Mouse (Mus musculus) heart, embryonic 12.5 days (tissue): ENCODE data around the gene Slc25a18. TPM values are rescaled to one million over a fixed set of nuclear protein-coding genes. Genes with fewer than 3 reads are reported as not detected.
A peak's percentile ranks its signal among the peaks of the same experiment; 100 is the strongest.
"Not testable (repeated sequence)": the region's sequence is repeated elsewhere in the genome, so short reads cannot be mapped to it uniquely, and the experiment has no call there.

Experiments used
- ATAC-seq: fragments of 200-750 bp; cut with Nextera tagmentation; 2 replicates; pipeline ENCODE4 v1.8.0; 2017; ENCODE audit warnings: moderate TSS enrichment, moderate library complexity; ENCODE audit not compliant: insufficient number of reproducible peaks, low FRiP score
- H3K27ac ChIP-seq: fragments of 300-500 bp; sonication (generic); 2 replicates; pipeline ENCODE4 v1.5.1; 2016; ENCODE audit warnings: mild to moderate bottlenecking, moderate library complexity; ENCODE audit not compliant: poor library complexity, severe bottlenecking
- H3K27me3 ChIP-seq: fragments of 300-500 bp; sonication (generic); replicated peaks from 2 replicates; pipeline ENCODE4 v1.6.1; 2016; ENCODE audit warnings: mild to moderate bottlenecking, moderate library complexity
- H3K36me3 ChIP-seq: fragments of 300-500 bp; sonication (generic); 2 replicates; pipeline ENCODE4 v1.6.1; 2016; ENCODE audit warnings: mild to moderate bottlenecking, moderate library complexity
- H3K4me1 ChIP-seq: fragments of 300-500 bp; sonication (generic); replicated peaks from 2 replicates; pipeline ENCODE4 v1.6.1; 2016; ENCODE audit warnings: mild to moderate bottlenecking
- H3K4me2 ChIP-seq: fragments of 300-500 bp; sonication (generic); 2 replicates; pipeline ENCODE4 v1.6.1; 2016; ENCODE audit warnings: mild to moderate bottlenecking, moderate library complexity
- H3K4me3 ChIP-seq: fragments of 300-500 bp; sonication (generic); 2 replicates; pipeline ENCODE4 v1.5.1; 2016; ENCODE audit warnings: mild to moderate bottlenecking
- H3K9ac ChIP-seq: fragments of 300-500 bp; sonication (generic); 2 replicates; pipeline ENCODE4 v1.6.1; 2016; ENCODE audit warnings: mild to moderate bottlenecking, moderate library complexity
- H3K9me3 ChIP-seq: fragments of 300-500 bp; sonication (generic); replicated peaks from 2 replicates; pipeline ENCODE4 v1.6.1; 2016; ENCODE audit warnings: mild to moderate bottlenecking, moderate library complexity
- WGBS: fragments of 180-500 bp; shearing (Covaris S2); methylation state at CpG from one replicate; pipeline ENCODE4 v1.1.7; 2016; 5-methylcytosine and 5-hydroxymethylcytosine counted together
- polyA plus RNA-seq: library from polyadenylated mRNA; unstranded; fragments of >200 nt; fragmentation: Nextera tagmentation; extraction: Ambion mirVana; gene quantifications from 2 replicates; pipeline ENCODE4 v1.2.1, GENCODE M21; 2016

The Slc25a18 gene
- polyA plus RNA-seq, 1 experiment from 2014 or later = 0.28 TPM

DNA sequence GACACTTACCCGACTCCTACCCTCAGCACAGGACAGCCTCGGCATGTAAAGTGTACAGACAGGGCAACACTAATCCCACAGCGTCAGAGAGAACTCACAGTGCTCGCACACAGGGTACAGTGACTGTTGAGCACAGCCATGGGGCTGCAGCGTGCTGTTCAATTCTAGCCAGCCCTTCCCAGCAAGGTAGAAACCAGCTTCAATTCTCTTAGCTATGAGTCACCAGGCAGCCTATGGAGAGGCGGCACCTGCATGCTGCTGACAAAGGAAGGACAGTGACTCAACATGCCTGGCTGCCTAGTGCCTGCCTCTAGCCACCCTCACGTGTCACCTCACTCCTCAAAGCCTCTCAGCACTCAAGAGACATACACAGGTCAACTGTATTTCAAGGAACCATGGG, 24.6 kb downstream of the Slc25a18 start:
- 0 out of 2 replicates have a peak overlapping the region, but pooled peaks have one; percentile 17 for H3K9ac ChIP-seq
- H3K27me3 ChIP-seq = no peaks in the 10 kb centered on the region
- no peak overlapping the region for H3K4me3 ChIP-seq
- H3K27ac ChIP-seq = no peak overlapping the region
- peaks cover 98% of the 10 kb centered on the region for H3K36me3 ChIP-seq
- no peak for ATAC-seq
- 0 out of 2 replicates have a peak, but pooled peaks cover 3% of the 10 kb centered on the region for H3K4me1 ChIP-seq
- 75% methylated on average over 7 of the region's 7 CpGs for WGBS
- H3K9me3 ChIP-seq = no peaks in the 10 kb centered on the region
- H3K4me2 ChIP-seq = no peak overlapping the region

DNA sequence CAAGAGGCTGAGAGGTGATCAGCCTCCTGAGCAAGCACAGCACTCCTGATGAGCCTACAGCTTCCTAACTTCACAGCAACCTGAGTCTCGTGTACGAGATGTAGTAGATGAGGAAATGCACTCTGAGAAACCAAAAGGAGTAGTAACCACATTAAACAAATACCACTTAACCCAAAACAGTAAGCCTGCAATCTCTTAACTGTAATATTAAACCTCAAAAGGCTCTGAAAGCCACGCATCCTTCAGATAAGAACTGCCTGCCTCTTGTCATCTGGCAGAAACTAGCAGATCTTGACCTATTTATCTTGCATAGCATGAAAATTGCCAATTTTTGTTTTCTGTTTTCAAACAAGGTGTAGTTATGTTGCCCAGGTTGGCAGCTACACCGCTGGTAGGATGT, 25.5 kb downstream of the Slc25a18 start:
- 86% methylated on average over 4 of the region's 4 CpGs for WGBS
- no peak overlapping the region for H3K4me3 ChIP-seq
- no peak overlapping the region for H3K4me2 ChIP-seq

DNA sequence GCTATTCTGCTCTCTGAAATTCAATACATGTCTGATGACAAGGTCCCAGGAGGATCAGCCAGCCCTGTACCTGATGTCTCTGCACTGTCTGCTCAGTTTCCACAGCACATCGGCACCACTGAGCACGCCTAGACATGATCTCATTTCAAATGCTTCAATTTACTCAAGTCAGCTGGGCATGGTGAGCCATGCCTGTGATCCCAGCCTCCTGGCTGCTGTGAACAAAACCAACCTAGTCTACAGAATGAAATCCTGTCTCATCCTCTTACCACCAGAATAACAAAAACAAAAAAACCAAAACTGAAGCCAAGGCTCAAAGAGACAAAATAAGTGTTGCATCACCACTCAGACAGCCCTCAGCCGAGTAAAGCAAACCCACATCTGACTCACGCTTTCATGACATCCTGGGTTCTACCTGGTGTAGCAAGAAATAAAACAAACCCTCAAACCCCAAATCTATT, 26.2 kb downstream of the Slc25a18 start:
- Histone ChIP-seq H3K4me3 (no peak overlapping the region), H3K27me3 (no peaks in the 10 kb centered on the region), H3K9ac (no peak overlapping the region), H3K27ac (no peak overlapping the region), H3K4me2 (no peak overlapping the region), H3K4me1 (0 out of 2 replicates have a peak, but pooled peaks cover 3% of the 10 kb centered on the region), H3K36me3 (peaks cover 98% of the 10 kb centered on the region), H3K9me3 (no peaks in the 10 kb centered on the region)
- no peak for ATAC-seq
- WGBS = 87% methylated on average over 4 of the region's 4 CpGs

More for the DNA sequence above, 25.5 kb downstream of the Slc25a18 start:
- H3K9me3 ChIP-seq = no peaks in the 10 kb centered on the region
- no peak overlapping the region for H3K27ac ChIP-seq
- H3K4me1 ChIP-seq = 0 out of 2 replicates have a peak, but pooled peaks cover 3% of the 10 kb centered on the region
- H3K36me3 ChIP-seq = peaks cover 98% of the 10 kb centered on the region
- H3K9ac ChIP-seq = no peak overlapping the region
- no peaks in the 10 kb centered on the region for H3K27me3 ChIP-seq
- no peak for ATAC-seq

DNA sequence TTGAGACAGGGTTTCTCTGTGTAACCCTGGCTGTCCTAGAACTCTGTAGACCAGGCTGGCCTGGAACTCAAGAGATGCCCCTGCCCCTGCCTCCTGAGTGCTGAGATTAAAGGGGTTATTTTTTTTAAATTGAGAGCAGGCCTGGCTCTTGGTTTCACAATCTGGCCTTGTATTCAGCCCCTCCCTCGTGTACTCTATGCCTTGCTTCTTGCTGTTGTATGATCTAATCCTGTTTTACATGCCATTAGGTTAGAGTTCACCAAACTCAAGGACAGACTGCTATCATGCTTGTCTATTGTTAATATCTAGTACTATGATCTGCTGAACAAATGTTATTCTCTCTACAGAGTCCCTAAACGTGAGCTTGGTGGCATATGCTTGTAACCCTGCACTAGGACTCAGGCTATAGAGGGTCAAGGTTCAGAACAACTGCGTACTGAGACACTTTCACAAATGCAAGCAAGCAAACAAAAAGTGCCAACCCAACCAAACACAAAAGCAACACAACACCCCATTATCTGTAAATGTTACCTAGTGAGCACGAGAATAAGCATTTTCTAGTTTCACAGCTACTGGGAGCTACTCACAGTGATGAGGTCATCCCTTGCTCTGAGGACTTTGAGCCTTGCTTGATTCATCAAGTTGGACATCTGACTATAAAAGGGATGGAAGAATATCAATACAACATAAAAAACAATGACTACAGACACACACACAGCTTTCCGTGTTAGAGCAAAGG, 33.8 kb downstream of the Slc25a18 start:
- H3K4me1 ChIP-seq = no peaks in the 10 kb centered on the region
- no peak overlapping the region for H3K27ac ChIP-seq
- 0 out of 2 replicates have a peak, but pooled peaks cover 4% of the 10 kb centered on the region for H3K9me3 ChIP-seq
- no peak overlapping the region for H3K4me2 ChIP-seq
- ATAC-seq = no peak
- H3K27me3 ChIP-seq = no peaks in the 10 kb centered on the region
- 83% methylated on average over 5 of the region's 5 CpGs for WGBS
- H3K36me3 ChIP-seq = peaks cover 94% of the 10 kb centered on the region
- no peak overlapping the region for H3K4me3 ChIP-seq
- H3K9ac ChIP-seq = no peak overlapping the region

DNA sequence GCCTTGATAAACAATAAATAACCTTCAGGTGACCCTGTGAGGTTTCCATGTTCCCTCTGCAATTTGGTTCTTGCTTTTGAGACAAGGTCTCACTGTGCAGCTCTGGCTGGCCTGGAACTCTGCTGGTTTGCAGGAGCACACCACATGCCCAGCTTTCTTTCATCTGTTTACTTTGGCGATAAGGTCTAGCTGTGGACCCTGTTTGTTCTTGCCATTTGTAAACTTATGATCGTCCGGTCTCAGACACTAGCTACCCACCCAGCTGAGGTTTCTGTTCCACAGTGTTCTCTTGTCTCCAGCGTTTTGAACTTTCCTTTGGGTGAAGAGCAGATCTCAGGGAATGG, 34.3 kb downstream of the Slc25a18 start:
- Histone ChIP-seq H3K27me3 (no peaks in the 10 kb centered on the region), H3K4me2 (no peak overlapping the region), H3K27ac (no peak overlapping the region), H3K36me3 (peaks cover 91% of the 10 kb centered on the region), H3K9ac (no peak overlapping the region), H3K4me1 (no peaks in the 10 kb centered on the region), H3K9me3 (0 out of 2 replicates have a peak, but pooled peaks cover 4% of the 10 kb centered on the region), H3K4me3 (no peak overlapping the region)
- WGBS = 86% methylated on average over 4 of the region's 4 CpGs
- no peak for ATAC-seq

DNA sequence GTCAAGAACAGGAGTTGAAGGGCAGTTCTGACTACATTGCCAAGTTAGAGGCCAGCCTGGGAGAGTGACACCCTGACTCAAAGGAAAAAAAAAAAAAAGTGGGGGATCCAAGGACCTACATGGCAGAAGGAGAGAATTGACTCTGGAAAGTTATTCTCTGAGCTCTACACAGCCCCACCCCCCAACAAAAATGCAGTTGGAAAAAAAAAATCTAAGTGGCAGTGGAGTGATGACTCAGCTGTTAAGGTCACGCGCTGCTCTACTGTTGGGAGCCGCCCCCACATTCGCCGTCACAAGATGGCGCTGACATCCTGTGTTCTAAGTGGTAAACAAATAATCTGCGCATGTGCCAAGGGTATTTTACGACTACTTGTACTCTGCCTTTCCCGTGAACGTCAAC, 38.6 kb downstream of the Slc25a18 start:
- not testable (repeated sequence) for ATAC-seq, H3K27me3 ChIP-seq, H3K9me3 ChIP-seq, H3K4me1 ChIP-seq, H3K4me2 ChIP-seq, H3K4me3 ChIP-seq, H3K27ac ChIP-seq, H3K9ac ChIP-seq
- 93% methylated on average over 10 of the region's 10 CpGs for WGBS
- peaks cover 52% of the 10 kb centered on the region for H3K36me3 ChIP-seq

DNA sequence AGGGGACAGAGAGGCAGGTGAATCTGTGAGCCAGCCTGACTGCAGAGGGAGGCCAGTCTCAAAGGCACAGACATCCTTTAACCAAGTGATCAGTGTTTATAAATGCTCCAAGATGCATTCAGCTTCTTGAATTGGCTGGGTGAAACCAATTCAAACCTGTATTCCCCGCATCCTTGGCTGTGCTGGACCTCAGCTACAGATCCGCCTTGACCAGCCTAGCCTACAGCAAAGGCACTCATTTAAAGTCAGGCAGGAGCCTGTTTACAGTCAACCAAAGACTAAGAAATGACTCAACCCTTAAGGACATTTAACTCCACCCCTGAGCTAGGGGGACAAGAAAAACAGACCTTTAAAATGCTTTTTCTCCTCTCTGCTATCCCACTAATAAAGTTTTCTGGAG, 45.9 kb downstream of the Slc25a18 start:
- WGBS = 91% methylated on average over 2 of the region's 2 CpGs
- no peak for ATAC-seq

DNA sequence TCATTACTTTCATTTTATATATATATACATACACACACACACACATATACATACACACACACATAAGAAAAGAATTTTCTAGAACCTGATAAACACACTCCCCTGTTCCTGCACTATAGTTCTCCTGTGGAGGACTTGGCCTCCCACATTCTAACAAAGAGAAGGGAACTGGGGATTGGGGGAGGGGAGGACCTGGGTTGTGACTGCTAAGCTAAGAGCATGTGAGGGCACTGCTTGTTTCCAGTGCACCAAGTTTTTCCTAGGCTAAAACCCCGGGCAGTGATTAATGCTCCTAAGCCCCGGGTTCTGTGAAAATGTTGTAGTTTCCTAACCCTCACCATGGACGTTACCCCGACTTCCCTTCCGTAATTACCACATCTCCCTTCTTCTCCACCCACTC, 46.8 kb downstream of the Slc25a18 start:
- 0 out of 2 replicates have a peak, but pooled peaks cover 5% of the 10 kb centered on the region for H3K9me3 ChIP-seq
- H3K4me1 ChIP-seq = peaks cover 17% of the 10 kb centered on the region
- no peak for ATAC-seq
- H3K4me3 ChIP-seq = no peak overlapping the region
- no peak overlapping the region for H3K27ac ChIP-seq
- H3K36me3 ChIP-seq = peaks cover 25% of the 10 kb centered on the region
- H3K4me2 ChIP-seq = no peak overlapping the region
- WGBS = 86% methylated on average over 5 of the region's 5 CpGs
- no peaks in the 10 kb centered on the region for H3K27me3 ChIP-seq
- H3K9ac ChIP-seq = no peak overlapping the region

More for the DNA sequence above, 45.9 kb downstream of the Slc25a18 start:
- no peak overlapping the region for H3K4me2 ChIP-seq
- no peak overlapping the region for H3K4me3 ChIP-seq
- 0 out of 2 replicates have a peak, but pooled peaks cover 5% of the 10 kb centered on the region for H3K9me3 ChIP-seq
- peaks cover 25% of the 10 kb centered on the region for H3K36me3 ChIP-seq
- peaks cover 17% of the 10 kb centered on the region for H3K4me1 ChIP-seq
- no peak overlapping the region for H3K27ac ChIP-seq
- H3K9ac ChIP-seq = no peak overlapping the region
- H3K27me3 ChIP-seq = no peaks in the 10 kb centered on the region

DNA sequence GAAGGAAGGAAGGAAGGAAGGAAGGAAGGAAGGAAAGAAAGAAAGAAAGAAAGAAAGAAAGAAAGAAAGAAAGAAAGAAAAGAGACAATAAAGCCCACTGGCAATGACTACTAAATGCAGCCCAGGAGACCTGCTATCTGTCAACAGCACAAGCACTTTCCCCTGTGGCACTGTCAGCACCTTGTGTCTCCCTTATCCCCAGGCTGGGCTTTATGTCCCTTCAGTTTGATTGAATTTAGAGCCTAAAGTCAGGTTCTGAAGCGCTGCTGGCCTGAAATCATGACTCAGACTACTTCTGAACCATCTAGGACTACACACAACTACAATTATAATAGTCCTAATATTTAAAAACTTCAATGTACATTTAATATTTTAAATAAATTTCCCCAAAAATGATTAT, 47.6 kb downstream of the Slc25a18 start:
- H3K9me3 ChIP-seq = 0 out of 2 replicates have a peak, but pooled peaks cover 5% of the 10 kb centered on the region
- peak overlapping the region; percentile 72 for H3K4me2 ChIP-seq
- H3K27me3 ChIP-seq = no peaks in the 10 kb centered on the region
- H3K9ac ChIP-seq = no peak overlapping the region
- peaks cover 25% of the 10 kb centered on the region for H3K36me3 ChIP-seq
- no peak for ATAC-seq
- WGBS = 55% methylated on average over 1 of the region's 1 CpGs
- no peak overlapping the region for H3K27ac ChIP-seq
- peaks cover 17% of the 10 kb centered on the region for H3K4me1 ChIP-seq
- peak overlapping the region; percentile 82; the same call in 1 of the 2 replicates for H3K4me3 ChIP-seq

DNA sequence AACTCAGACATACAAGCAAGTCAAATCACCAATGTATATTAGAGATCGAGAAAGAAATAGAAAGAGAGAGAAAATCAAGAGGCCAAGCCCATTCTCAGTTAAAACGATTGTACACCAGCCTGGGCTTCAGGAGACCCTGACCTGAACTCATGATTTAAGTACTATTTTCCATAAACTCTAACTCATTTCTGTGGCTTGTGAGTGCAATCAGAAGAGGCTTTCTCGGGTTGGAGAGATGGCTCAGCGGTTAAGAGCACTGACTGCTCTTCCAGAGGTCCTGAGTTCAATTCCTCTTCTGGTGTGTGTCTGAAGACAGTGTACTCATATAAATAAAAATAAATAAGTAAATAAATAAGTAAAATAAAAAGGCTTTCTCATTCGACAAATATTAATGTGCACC, 48.3 kb downstream of the Slc25a18 start:
- H3K36me3 ChIP-seq = peaks cover 25% of the 10 kb centered on the region
- H3K27ac ChIP-seq = peak overlapping the region; percentile 91; the same call in 1 of the 2 replicates
- H3K4me1 ChIP-seq = peaks cover 17% of the 10 kb centered on the region
- H3K27me3 ChIP-seq = no peaks in the 10 kb centered on the region
- H3K4me2 ChIP-seq = peak overlapping the region; percentile 72
- ATAC-seq = no peak
- WGBS = 51% methylated on average over 5 of the region's 5 CpGs
- peak overlapping the region; percentile 82 for H3K9ac ChIP-seq
- peak overlapping the region; percentile 82 for H3K4me3 ChIP-seq
- 0 out of 2 replicates have a peak, but pooled peaks cover 5% of the 10 kb centered on the region for H3K9me3 ChIP-seq

DNA sequence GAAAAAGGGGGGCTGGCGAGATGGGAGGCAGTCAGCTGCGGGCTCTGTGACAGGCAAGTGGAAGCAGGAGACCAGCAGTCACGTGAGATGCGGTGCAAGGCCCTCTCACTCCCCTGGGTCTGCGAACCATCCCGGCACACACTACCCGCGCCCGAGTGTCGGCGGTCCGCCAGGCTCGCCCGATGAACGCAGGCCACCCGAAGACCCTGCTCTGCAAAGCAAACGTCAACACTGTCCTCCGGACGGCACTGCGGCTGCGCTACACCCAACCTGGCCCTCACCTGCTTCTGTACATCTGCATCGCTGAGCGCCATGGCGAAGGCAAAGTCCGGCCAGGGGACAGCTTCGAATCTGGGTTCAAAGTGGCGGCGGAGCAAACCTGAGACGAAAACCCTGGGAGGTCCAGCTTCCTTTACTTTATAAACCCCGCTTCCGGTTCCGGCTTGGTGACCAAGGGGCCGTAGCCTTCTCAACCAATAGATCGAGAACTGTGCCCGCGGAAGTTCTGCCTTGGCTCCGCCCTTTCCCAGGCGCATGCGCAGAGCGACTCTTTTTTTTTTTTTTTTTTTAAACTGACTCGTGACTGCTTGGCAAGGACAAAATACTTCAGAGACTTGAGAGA, 49.0 kb downstream of the Slc25a18 start, which contains the start of gene Atp6v1e1:
Atp6v1e1 (minus strand) TSS at position 487 of the 622 bp plus-strand sequence.
- H3K9ac ChIP-seq = peak within 1 kb of the TSS; percentile 82
- peak within 1 kb of the TSS; percentile 72 for H3K4me2 ChIP-seq
- H3K4me1 ChIP-seq = peaks cover 17% of the 10 kb centered on the region
- no peaks in the 10 kb centered on the region for H3K27me3 ChIP-seq
- H3K9me3 ChIP-seq = 0 out of 2 replicates have a peak, but pooled peaks cover 2% of the 10 kb centered on the region
- H3K36me3 ChIP-seq = peaks cover 19% of the 10 kb centered on the region
- peak within 1 kb of the TSS; percentile 91 for H3K27ac ChIP-seq
- peak within 1 kb of the TSS; percentile 82 for H3K4me3 ChIP-seq
- peak; percentile 95 for ATAC-seq
- 0% methylated on average over 41 of the region's 41 CpGs for WGBS
